In the genomic region with DNA sequence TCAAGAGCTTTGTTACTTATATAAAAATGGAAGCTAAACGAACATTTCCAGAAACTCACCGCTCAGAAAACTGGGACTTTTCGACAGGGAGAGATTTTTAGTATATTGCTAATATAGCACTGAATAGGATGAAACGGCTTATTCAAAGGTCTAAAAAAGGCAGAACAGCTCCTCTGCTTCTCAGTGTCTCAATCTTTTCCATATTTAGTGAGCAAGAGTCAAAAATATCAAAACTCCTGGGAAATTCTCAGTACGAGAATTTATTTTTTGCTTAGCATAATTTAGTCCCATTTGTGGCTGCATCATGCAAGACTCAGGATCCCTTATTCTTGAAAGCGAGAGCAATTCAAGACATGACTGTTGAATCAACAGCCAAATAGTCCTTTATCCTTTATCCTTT, we compare ENCODE assay signal across 27 mouse cellular contexts.
DNase-seq lines count a peak whose midpoint lies in the region; ATAC-seq and TF ChIP-seq lines count a peak whose summit lies in the region.
"Had no signal": no experiment of that assay in that cellular context is flagged by ENCODE, and none has a peak within 500 bp of the region (broad histone marks: within the 10 kb centered on the region; RNA-seq: fewer than 3 reads in every experiment).

No protein-coding gene starts in this region.

- peaks cover 7% of the 10 kb centered on the region for H3K4me1 ChIP-seq in heart, adult 2 months (ENCODE audit: control insufficient read depth, insufficient read depth, low read length)
- peaks cover 5% of the 10 kb centered on the region for H3K4me1 ChIP-seq in cortical plate, adult 2 months (ENCODE audit: control insufficient read depth, insufficient read depth, low read length)
- H3K4me1 ChIP-seq: embryonic facial prominence, embryonic 13.5 days; embryonic facial prominence, embryonic 15.5 days; forebrain, embryonic 10.5 days; forebrain, embryonic 12.5 days had no signal

- TF ChIP-seq CTCF in heart, adult 2 months (IDR thresholded peaks at IDR 0.05), result no peak
- TF ChIP-seq CTCF in left cerebral cortex, adult 2 months (IDR thresholded peaks at IDR 0.05), result no peak
- no peak for TF ChIP-seq CTCF in cortical plate, adult 2 months (IDR thresholded peaks at IDR 0.05; ENCODE audit: extremely low read depth, insufficient read depth, low read length)

- H3K4me3 ChIP-seq in heart, adult 2 months, result no peak overlapping the region
- no peak overlapping the region for H3K4me3 ChIP-seq in left cerebral cortex, adult 2 months
- no peak overlapping the region for H3K4me3 ChIP-seq in cortical plate, adult 2 months (ENCODE audit: insufficient read depth, low read length)
- H3K4me3 ChIP-seq: embryonic facial prominence, embryonic 13.5 days; embryonic facial prominence, embryonic 15.5 days; erythroblast, embryonic 14.5 days; forebrain, embryonic 10.5 days; forebrain, embryonic 12.5 days had no signal

- no peaks in the 10 kb centered on the region for H3K27me3 ChIP-seq in heart, adult 2 months (ENCODE audit: control insufficient read depth, insufficient read depth, low read length)
- H3K27me3 ChIP-seq: CH12.LX; embryonic facial prominence, embryonic 13.5 days; embryonic facial prominence, embryonic 15.5 days; forebrain, embryonic 12.5 days; Patski had no signal

- no peak for TF ChIP-seq POLR2A in heart, adult 2 months (IDR thresholded peaks at IDR 0.05; ENCODE audit: insufficient read depth, low read depth, low read length)
- no peak for TF ChIP-seq POLR2A in cortical plate, adult 2 months (IDR thresholded peaks at IDR 0.05; ENCODE audit: extremely low read depth, insufficient read depth, low read length)

- ATAC-seq in frontal cortex, adult (ENCODE audit: low TSS enrichment), result peak; percentile 85
- ATAC-seq: activated CD4-positive, CD25-positive, alpha-beta regulatory T cell, adult 4 months; CD4-positive, CD25-positive, alpha-beta regulatory T cell, adult 4 months; forebrain, embryonic 14.5 days; forebrain, embryonic 16.5 days; Patski had no signal

- intact Hi-C loops in heart, adult 2 months (cut with DNase I), result no loop called here
- intact Hi-C loops in left cerebral cortex, adult 2 months (cut with DNase I), result no loop called here
- intact Hi-C loops in left cerebral cortex, postnatal 4 days (cut with DNase I), result no loop called here

- no peaks in the 10 kb centered on the region for H3K79me2 ChIP-seq in heart, adult 2 months (replicated peaks; ENCODE audit: control insufficient read depth, insufficient read depth, low read length)

- DNase-seq in frontal cortex, postnatal 10 days (ENCODE audit: low spot score in 2 of 2), result no peak
- no peak for DNase-seq in heart, adult 2 months
- no peak for DNase-seq in heart, postnatal 4 days
- DNase-seq in left cerebral cortex, adult 2 months (ENCODE audit: extremely low spot score in 1 of 2, low spot score in 2 of 2), result no peak
- DNase-seq in left cerebral cortex, postnatal 4 days, result no peak
- no peak for DNase-seq in kidney, adult 18-20 months
- DNase-seq: adrenal gland, adult 8-10 months; adrenal gland, postnatal 14 days; adrenal gland, postnatal 36 days; B cell, adult 2 months; cerebellum, adult 2 months; cerebellum, adult 9-10 months; embryo, embryonic 11 days had no signal

- peaks cover 4% of the 10 kb centered on the region for H3K36me3 ChIP-seq in heart, adult 2 months (ENCODE audit: control insufficient read depth, insufficient read depth, low read length)
- H3K36me3 ChIP-seq: embryonic facial prominence, embryonic 13.5 days; embryonic facial prominence, embryonic 15.5 days; forebrain, embryonic 10.5 days; forebrain, embryonic 12.5 days; G1E had no signal

- peak overlapping the region; percentile 69 for H3K27ac ChIP-seq in heart, adult 2 months
- peak overlapping the region; percentile 62 for H3K27ac ChIP-seq in left cerebral cortex, adult 2 months
- H3K27ac ChIP-seq in cortical plate, adult 2 months (ENCODE audit: insufficient read depth, low read length), result peak overlapping the region; percentile 63
- H3K27ac ChIP-seq: embryonic facial prominence, embryonic 13.5 days; embryonic facial prominence, embryonic 15.5 days; forebrain, embryonic 10.5 days; forebrain, embryonic 12.5 days had no signal

- 86% methylated on average over 6 of the region's 6 CpGs for WGBS in heart, adult 2 months

- no peak for TF ChIP-seq EP300 in heart, adult 2 months (IDR thresholded peaks at IDR 0.05; ENCODE audit: insufficient read depth, low read depth, low read length)

- H3K9ac ChIP-seq in heart, adult 2 months (ENCODE audit: low read depth, low read length), result no peak overlapping the region
- H3K9ac ChIP-seq: embryonic facial prominence, embryonic 13.5 days; embryonic facial prominence, embryonic 15.5 days; forebrain, embryonic 12.5 days had no signal
